In genomic region chr17:78231567-78231966, GRCm38 (mm10) we compare ENCODE assay signal across 25 mouse cellular contexts.
"Had no signal": no experiment of that assay in that cellular context is flagged by ENCODE, and none has a peak within 500 bp of the region (broad histone marks: within the 10 kb centered on the region; RNA-seq: fewer than 3 reads in every experiment).

No protein-coding gene starts in this region.

- H3K27me3 ChIP-seq: hindbrain, embryonic 12.5 days; intestine, embryonic 15.5 days; limb, embryonic 13.5 days; limb, embryonic 15.5 days had no signal

- H3K9ac ChIP-seq: heart, embryonic 13.5 days; heart, embryonic 15.5 days; hindbrain, embryonic 12.5 days; hindbrain, embryonic 14.5 days; intestine, embryonic 15.5 days; limb, embryonic 13.5 days; limb, embryonic 15.5 days had no signal

- H3K4me3 ChIP-seq: gastrocnemius, adult 2 months; heart, adult 2 months; heart, embryonic 13.5 days; heart, embryonic 15.5 days; hindbrain, embryonic 10.5 days; hindbrain, embryonic 12.5 days; intestine, embryonic 15.5 days; limb, embryonic 13.5 days; limb, embryonic 15.5 days had no signal

- H3K9me3 ChIP-seq: heart, embryonic 13.5 days; heart, embryonic 15.5 days; hindbrain, embryonic 10.5 days; hindbrain, embryonic 12.5 days; intestine, embryonic 15.5 days; limb, embryonic 13.5 days; limb, embryonic 15.5 days had no signal

- ATAC-seq: inflammation-experienced regulatory T-cells, adult 6 months; intestine, embryonic 15.5 days; intestine, postnatal 0 days had no signal

- H3K4me1 ChIP-seq: hindbrain, embryonic 12.5 days; intestine, embryonic 15.5 days had no signal

- H3K36me3 ChIP-seq: heart, embryonic 13.5 days; heart, embryonic 15.5 days; hindbrain, embryonic 10.5 days; hindbrain, embryonic 12.5 days; intestine, embryonic 15.5 days; limb, embryonic 13.5 days; limb, embryonic 15.5 days had no signal

- DNase-seq: gastrocnemius, adult 2 months; gastrocnemius, postnatal 10 days; gastrocnemius, postnatal 25 days; heart, adult 11 months; heart, adult 2 months; heart, postnatal 4 days; kidney, adult 18-20 months; kidney, adult 8-10 months; kidney, postnatal 10 days; kidney, postnatal 25 days; layer of hippocampus, adult 9-11 months; layer of hippocampus, postnatal 36 days; left cerebral cortex, postnatal 4 days had no signal

- H3K27ac ChIP-seq: gastrocnemius, adult 2 months; heart, adult 2 months; heart, embryonic 13.5 days; heart, embryonic 15.5 days; hindbrain, embryonic 10.5 days; hindbrain, embryonic 12.5 days; intestine, embryonic 15.5 days; limb, embryonic 13.5 days; limb, embryonic 15.5 days had no signal

- H3K4me2 ChIP-seq: heart, embryonic 11.5 days; heart, embryonic 15.5 days; hindbrain, embryonic 12.5 days; intestine, embryonic 15.5 days; limb, embryonic 13.5 days; limb, embryonic 15.5 days; liver, embryonic 11.5 days had no signal
